Mouse (Mus musculus) brain, embryonic 14.5 days (tissue): Measurements from ENCODE around the gene Fubp3.

ENCODE experiments used
- CTCF ChIP-seq: fragments of 200-500 bp; IDR thresholded peaks from 2 replicates; pipeline ENCODE4 v1.5.1; 2012; ENCODE audit warnings: inconsistent platforms, mild to moderate bottlenecking, moderate library complexity, borderline replicate concordance; ENCODE audit not compliant: insufficient read depth, insufficient read length; ENCODE audit errors: extremely low read depth
- POLR2A ChIP-seq: fragments of 200-500 bp; IDR thresholded peaks from 2 replicates; pipeline ENCODE4 v1.6.1; 2012; ENCODE audit warnings: mild to moderate bottlenecking, inconsistent platforms, borderline replicate concordance; ENCODE audit not compliant: poor library complexity, insufficient read depth, insufficient read length, severe bottlenecking; ENCODE audit errors: extremely low read depth

DNA sequence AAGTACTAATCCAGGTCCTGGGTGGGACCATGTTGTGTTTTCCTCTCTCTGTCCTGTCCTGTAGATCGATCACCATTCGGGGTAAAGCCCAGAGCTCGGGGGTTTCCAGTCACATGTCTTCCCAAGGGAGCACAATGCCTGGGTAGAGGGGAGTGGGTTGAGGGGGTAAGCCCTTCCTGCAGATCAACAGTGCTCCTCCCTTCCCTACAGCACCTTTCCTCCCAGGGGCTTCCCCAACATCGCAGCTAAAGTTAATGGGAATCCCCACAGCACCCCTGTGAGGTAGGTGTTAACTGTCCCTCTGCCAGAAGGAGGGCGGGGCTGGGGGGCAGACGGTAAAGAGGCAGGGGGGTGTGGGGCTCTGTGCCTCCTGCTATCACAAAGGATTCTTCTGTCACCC lies 40.2 kb downstream of the Fubp3 start:
- TF ChIP-seq CTCF (no peak), POLR2A (no peak)
